Mouse (Mus musculus): Measurements from ENCODE around the gene Dvl2. TPM values are rescaled to one million over a fixed set of nuclear protein-coding genes. Genes with fewer than 3 reads are reported as not detected.

Dvl2 gene
- total and polyA plus RNA-seq, 3 experiments = 32.7 to 71.8 (median 49.6) TPM

- ATAC-seq (ENCODE audit: extremely low read depth, insufficient number of reproducible peaks, low FRiP score, poor library complexity, severe bottlenecking) = no peak
- no peak for DNase-seq (ENCODE audit: low spot score)
- no peak overlapping the region for H3K4me3 ChIP-seq (ENCODE audit: low read depth, low read length)
- H3K36me3 ChIP-seq (replicated peaks) = peaks cover 67% of the 10 kb centered on the region
- H3K4me1 ChIP-seq (ENCODE audit: insufficient read depth, low read depth, low read length) = peaks cover 30% of the 10 kb centered on the region
- TF ChIP-seq TAL1 (conservative IDR thresholded peaks at IDR 0.05; ENCODE audit: low read depth, low read length) = no peak
- TF ChIP-seq GATA2 (IDR thresholded peaks at IDR 0.05; ENCODE audit: borderline replicate concordance, low read depth, low read length) = no peak
- no peak for TF ChIP-seq CTCF (IDR thresholded peaks at IDR 0.05; ENCODE audit: low read depth, low read length)
- no peak for TF ChIP-seq POLR2AphosphoS5 (IDR thresholded peaks at IDR 0.05; ENCODE audit: insufficient replicate concordance, low read depth, low read length)
- no peak for TF ChIP-seq GATA1 (IDR thresholded peaks at IDR 0.05; ENCODE audit: borderline replicate concordance, low read length)
- no peaks in the 10 kb centered on the region for H3K27me3 ChIP-seq (ENCODE audit: insufficient read depth, low read length)
- H3K9me3 ChIP-seq (replicated peaks) = no peaks in the 10 kb centered on the region
Measured at GRCm38 (mm10) chr11:69984431-69984830, 16.0 kb upstream of the Dvl2 start.

DNA sequence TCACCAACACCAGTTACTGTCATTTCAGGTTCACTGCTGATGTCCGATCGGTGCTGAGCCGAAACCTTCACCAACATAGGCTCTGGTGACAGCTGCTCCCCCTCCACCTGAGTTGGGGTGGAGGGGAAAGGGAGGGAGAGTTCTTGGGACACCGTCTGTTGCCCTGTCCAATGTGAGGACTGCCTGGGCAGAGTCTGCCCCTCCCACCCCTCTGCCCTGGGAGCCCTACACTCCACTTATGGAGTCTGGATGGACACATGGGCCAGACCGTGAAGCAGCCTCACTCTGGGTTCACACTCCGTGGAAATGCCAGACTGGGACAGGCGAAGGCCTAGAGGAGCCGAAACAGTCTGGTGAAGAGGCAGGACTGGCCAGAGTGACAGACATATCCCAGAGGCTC lies 10.4 kb upstream of the Dvl2 start:
- TF ChIP-seq TAL1 (conservative IDR thresholded peaks at IDR 0.05; ENCODE audit: low read depth, low read length) (no peak), POLR2AphosphoS5 (IDR thresholded peaks at IDR 0.05; ENCODE audit: insufficient replicate concordance, low read depth, low read length) (no peak)
- Histone ChIP-seq H3K9me3 (replicated peaks) (no peaks in the 10 kb centered on the region), H3K4me1 (ENCODE audit: insufficient read depth, low read depth, low read length) (peaks cover 43% of the 10 kb centered on the region), H3K36me3 (replicated peaks) (peaks cover 79% of the 10 kb centered on the region), H3K27me3 (ENCODE audit: insufficient read depth, low read length) (no peaks in the 10 kb centered on the region), H3K4me3 (ENCODE audit: low read depth, low read length) (no peak overlapping the region; the same call in 1 of the 2 replicates)
- ATAC-seq (ENCODE audit: extremely low read depth, insufficient number of reproducible peaks, low FRiP score, poor library complexity, severe bottlenecking) (no peak), DNase-seq (ENCODE audit: low spot score) (no peak)

- ATAC-seq (ENCODE audit: extremely low read depth, insufficient number of reproducible peaks, low FRiP score, poor library complexity, severe bottlenecking) = peak; percentile 32
- Histone ChIP-seq H3K36me3 (replicated peaks) (peaks cover 69% of the 10 kb centered on the region), H3K4me3 (ENCODE audit: low read depth, low read length) (peak within 1 kb of the TSS; percentile 77), H3K4me1 (ENCODE audit: insufficient read depth, low read depth, low read length) (peaks cover 43% of the 10 kb centered on the region), H3K9me3 (replicated peaks) (no peaks in the 10 kb centered on the region), H3K27me3 (ENCODE audit: insufficient read depth, low read length) (no peaks in the 10 kb centered on the region)
- DNase-seq (ENCODE audit: low spot score) = peak; percentile 68
- TF ChIP-seq POLR2AphosphoS5 (IDR thresholded peaks at IDR 0.05; ENCODE audit: insufficient replicate concordance, low read depth, low read length) (peak; percentile 67; the same call in 1 of the 2 replicates), TAL1 (conservative IDR thresholded peaks at IDR 0.05; ENCODE audit: low read depth, low read length) (no peak)
Measured at GRCm38 (mm10) chr11:69990850-69991691, 9.3 kb upstream of the Dvl2 start, which contains the start of gene Gabarap. TSS of gene Gabarap (plus strand) at chr11:69991143.

DNA sequence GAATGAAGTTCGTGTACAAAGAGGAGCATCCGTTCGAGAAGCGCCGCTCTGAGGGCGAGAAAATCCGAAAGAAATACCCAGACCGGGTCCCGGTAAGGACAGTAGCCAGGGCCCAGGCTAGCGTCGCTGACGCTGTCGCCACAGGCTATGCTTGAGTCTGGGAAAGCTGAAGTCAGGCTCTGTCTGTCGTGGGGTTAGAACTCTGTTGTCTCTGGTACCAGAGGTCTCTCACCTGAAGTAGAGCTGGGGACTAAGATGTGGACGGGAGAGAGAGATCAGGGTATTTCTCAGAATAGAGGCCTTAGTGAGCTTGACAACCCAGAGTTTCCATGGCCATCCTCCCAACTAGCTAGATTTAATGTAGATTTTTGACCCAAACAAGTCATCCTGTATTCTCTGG lies 8.7 kb upstream of the Dvl2 start:
- Histone ChIP-seq H3K9me3 (replicated peaks) (no peaks in the 10 kb centered on the region), H3K36me3 (replicated peaks) (peaks cover 62% of the 10 kb centered on the region), H3K4me1 (ENCODE audit: insufficient read depth, low read depth, low read length) (peaks cover 43% of the 10 kb centered on the region), H3K27me3 (ENCODE audit: insufficient read depth, low read length) (no peaks in the 10 kb centered on the region), H3K4me3 (ENCODE audit: low read depth, low read length) (peak overlapping the region; percentile 77)
- TF ChIP-seq GATA1 (IDR thresholded peaks at IDR 0.05; ENCODE audit: borderline replicate concordance, low read length) = no peak
- no peak for TF ChIP-seq POLR2AphosphoS5 (IDR thresholded peaks at IDR 0.05; ENCODE audit: insufficient replicate concordance, low read depth, low read length)
- TF ChIP-seq TAL1 (conservative IDR thresholded peaks at IDR 0.05; ENCODE audit: low read depth, low read length) = no peak
- no peak for TF ChIP-seq GATA2 (IDR thresholded peaks at IDR 0.05; ENCODE audit: borderline replicate concordance, low read depth, low read length)
- TF ChIP-seq CTCF (IDR thresholded peaks at IDR 0.05; ENCODE audit: low read depth, low read length) = no peak
- DNase-seq (ENCODE audit: low spot score) (no peak), ATAC-seq (ENCODE audit: extremely low read depth, insufficient number of reproducible peaks, low FRiP score, poor library complexity, severe bottlenecking) (no peak)

GRCm38 (mm10) chr11:69992396-69992795 lies 8.0 kb upstream of the Dvl2 start:
- ATAC-seq (ENCODE audit: extremely low read depth, insufficient number of reproducible peaks, low FRiP score, poor library complexity, severe bottlenecking) (no peak), DNase-seq (ENCODE audit: low spot score) (no peak)
- Histone ChIP-seq H3K27me3 (ENCODE audit: insufficient read depth, low read length) (no peaks in the 10 kb centered on the region), H3K4me3 (ENCODE audit: low read depth, low read length) (peak overlapping the region; percentile 77), H3K4me1 (ENCODE audit: insufficient read depth, low read depth, low read length) (peaks cover 44% of the 10 kb centered on the region), H3K36me3 (replicated peaks) (peaks cover 57% of the 10 kb centered on the region), H3K9me3 (replicated peaks) (no peaks in the 10 kb centered on the region)
- TF ChIP-seq CTCF (IDR thresholded peaks at IDR 0.05; ENCODE audit: low read depth, low read length) = no peak
- no peak for TF ChIP-seq GATA2 (IDR thresholded peaks at IDR 0.05; ENCODE audit: borderline replicate concordance, low read depth, low read length)
- no peak for TF ChIP-seq POLR2AphosphoS5 (IDR thresholded peaks at IDR 0.05; ENCODE audit: insufficient replicate concordance, low read depth, low read length)
- TF ChIP-seq TAL1 (conservative IDR thresholded peaks at IDR 0.05; ENCODE audit: low read depth, low read length) = no peak
- TF ChIP-seq GATA1 (IDR thresholded peaks at IDR 0.05; ENCODE audit: borderline replicate concordance, low read length) = no peak

- no peak for TF ChIP-seq CTCF (IDR thresholded peaks at IDR 0.05; ENCODE audit: low read depth, low read length)
- DNase-seq (ENCODE audit: low spot score) (no peak), ATAC-seq (ENCODE audit: extremely low read depth, insufficient number of reproducible peaks, low FRiP score, poor library complexity, severe bottlenecking) (no peak)
- H3K36me3 ChIP-seq (replicated peaks) = peaks cover 57% of the 10 kb centered on the region
- H3K27me3 ChIP-seq (ENCODE audit: insufficient read depth, low read length) = no peaks in the 10 kb centered on the region
- H3K4me1 ChIP-seq (ENCODE audit: insufficient read depth, low read depth, low read length) = peaks cover 49% of the 10 kb centered on the region
- H3K9me3 ChIP-seq (replicated peaks) = no peaks in the 10 kb centered on the region
- H3K4me3 ChIP-seq (ENCODE audit: low read depth, low read length) = peak overlapping the region; percentile 77; the same call in 1 of the 2 replicates
Measured at GRCm38 (mm10) chr11:69992932-69993331, 7.5 kb upstream of the Dvl2 start.

All from G1E (cell line).